Mouse (Mus musculus): ENCODE data around the gene Smagp. TPM values are rescaled to one million over a fixed set of nuclear protein-coding genes. Genes with fewer than 3 reads are reported as not detected.

Gene Smagp
- total and polyA plus RNA-seq, 2 experiments from 2014 or later, result 2.5 to 2.6 TPM

- Histone ChIP-seq H3K36me3 (ENCODE audit: insufficient read depth, low read length) (no peaks in the 10 kb centered on the region), H3K27ac (ENCODE audit: low read depth, low read length) (no peak overlapping the region), H3K27me3 (ENCODE audit: insufficient read depth, low read length) (no peaks in the 10 kb centered on the region), H3K9me3 (ENCODE audit: low read length) (no peaks in the 10 kb centered on the region), H3K9ac (replicated peaks; ENCODE audit: low read length, poor library complexity, severe bottlenecking) (no peak overlapping the region), H3K4me3 (ENCODE audit: low read depth, low read length) (no peak overlapping the region), H3K4me1 (ENCODE audit: insufficient read depth, low read length) (no peaks in the 10 kb centered on the region), H3K4me2 (ENCODE audit: low read depth, low read length, poor library complexity, severe bottlenecking) (no peak overlapping the region)
- ATAC-seq (ENCODE audit: low FRiP score), result no peak
- WGBS, result 79% methylated on average over 6 of the region's 6 CpGs
- DNase-seq (ENCODE audit: low spot score), result no peak
- no peak for TF ChIP-seq CTCF (IDR thresholded peaks at IDR 0.05)
Observed at GRCm38 (mm10) chr15:100646161-100646560, 9.4 kb upstream of the Smagp start.

- TF ChIP-seq CTCF (IDR thresholded peaks at IDR 0.05), result no peak
- 93% methylated on average over 5 of the region's 7 CpGs for WGBS
Observed at GRCm38 (mm10) chr15:100642451-100642850, 5.7 kb upstream of the Smagp start.

GRCm38 (mm10) chr15:100641226-100641810 lies 4.6 kb upstream of the Smagp start:
- Histone ChIP-seq H3K4me2 (ENCODE audit: low read depth, low read length, poor library complexity, severe bottlenecking) (no peak overlapping the region), H3K27me3 (ENCODE audit: insufficient read depth, low read length) (peaks cover 22% of the 10 kb centered on the region), H3K36me3 (ENCODE audit: insufficient read depth, low read length) (no peaks in the 10 kb centered on the region), H3K4me1 (ENCODE audit: insufficient read depth, low read length) (no peaks in the 10 kb centered on the region), H3K9me3 (ENCODE audit: low read length) (no peaks in the 10 kb centered on the region), H3K27ac (ENCODE audit: low read depth, low read length) (no peak overlapping the region), H3K4me3 (ENCODE audit: low read depth, low read length) (no peak overlapping the region), H3K9ac (replicated peaks; ENCODE audit: low read length, poor library complexity, severe bottlenecking) (no peak overlapping the region)
- DNase-seq (ENCODE audit: low spot score), result no peak
- WGBS, result 70% methylated on average over 15 of the region's 16 CpGs
- ATAC-seq (ENCODE audit: low FRiP score), result no peak
- no peak for TF ChIP-seq CTCF (IDR thresholded peaks at IDR 0.05)

More at GRCm38 (mm10) chr15:100642451-100642850, 5.7 kb upstream of the Smagp start:
- ATAC-seq (ENCODE audit: low FRiP score) (no peak), DNase-seq (ENCODE audit: low spot score) (no peak)
- no peak overlapping the region for H3K4me2 ChIP-seq (ENCODE audit: low read depth, low read length, poor library complexity, severe bottlenecking)
- H3K9ac ChIP-seq (replicated peaks; ENCODE audit: low read length, poor library complexity, severe bottlenecking), result no peak overlapping the region
- H3K27ac ChIP-seq (ENCODE audit: low read depth, low read length), result no peak overlapping the region
- H3K36me3 ChIP-seq (ENCODE audit: insufficient read depth, low read length), result no peaks in the 10 kb centered on the region
- no peaks in the 10 kb centered on the region for H3K4me1 ChIP-seq (ENCODE audit: insufficient read depth, low read length)
- H3K27me3 ChIP-seq (ENCODE audit: insufficient read depth, low read length), result peaks cover 13% of the 10 kb centered on the region
- H3K4me3 ChIP-seq (ENCODE audit: low read depth, low read length), result no peak overlapping the region
- no peaks in the 10 kb centered on the region for H3K9me3 ChIP-seq (ENCODE audit: low read length)

GRCm38 (mm10) chr15:100639972-100640750 lies 3.4 kb upstream of the Smagp start:
- peaks cover 33% of the 10 kb centered on the region for H3K27me3 ChIP-seq (ENCODE audit: insufficient read depth, low read length)
- ATAC-seq (ENCODE audit: low FRiP score) (no peak), DNase-seq (ENCODE audit: low spot score) (no peak)
- H3K4me1 ChIP-seq (ENCODE audit: insufficient read depth, low read length), result no peaks in the 10 kb centered on the region
- 81% methylated on average over 16 of the region's 16 CpGs for WGBS
- H3K9me3 ChIP-seq (ENCODE audit: low read length), result no peaks in the 10 kb centered on the region
- H3K27ac ChIP-seq (ENCODE audit: low read depth, low read length), result no peak overlapping the region
- no peak overlapping the region for H3K9ac ChIP-seq (replicated peaks; ENCODE audit: low read length, poor library complexity, severe bottlenecking)
- no peak for TF ChIP-seq CTCF (IDR thresholded peaks at IDR 0.05)
- H3K4me3 ChIP-seq (ENCODE audit: low read depth, low read length), result no peak overlapping the region
- H3K4me2 ChIP-seq (ENCODE audit: low read depth, low read length, poor library complexity, severe bottlenecking), result no peak overlapping the region
- no peaks in the 10 kb centered on the region for H3K36me3 ChIP-seq (ENCODE audit: insufficient read depth, low read length)

- peak; percentile 48 for TF ChIP-seq CTCF (IDR thresholded peaks at IDR 0.05)
- Histone ChIP-seq H3K4me1 (ENCODE audit: insufficient read depth, low read length) (no peaks in the 10 kb centered on the region), H3K36me3 (ENCODE audit: insufficient read depth, low read length) (no peaks in the 10 kb centered on the region), H3K4me3 (ENCODE audit: low read depth, low read length) (no peak overlapping the region), H3K9me3 (ENCODE audit: low read length) (no peaks in the 10 kb centered on the region), H3K27ac (ENCODE audit: low read depth, low read length) (no peak overlapping the region), H3K4me2 (ENCODE audit: low read depth, low read length, poor library complexity, severe bottlenecking) (no peak overlapping the region), H3K9ac (replicated peaks; ENCODE audit: low read length, poor library complexity, severe bottlenecking) (no peak overlapping the region), H3K27me3 (ENCODE audit: insufficient read depth, low read length) (peaks cover 52% of the 10 kb centered on the region)
- WGBS, result 17% methylated on average over 6 of the region's 6 CpGs
- DNase-seq (ENCODE audit: low spot score) (no peak), ATAC-seq (ENCODE audit: low FRiP score) (no peak)
Observed at GRCm38 (mm10) chr15:100637661-100638060, 921 bp upstream of the Smagp start.

Data from midbrain, postnatal 0 days (tissue).